ENCODE assay signal across 14 mouse cellular contexts in genomic region chr13:120231798-120232197, GRCm38 (mm10). TPM values are rescaled to one million over a fixed set of nuclear protein-coding genes. Genes with fewer than 3 reads are reported as not detected.
DNase-seq lines count a peak whose midpoint lies in the region; ATAC-seq and TF ChIP-seq lines count a peak whose summit lies in the region.
"Not testable (repeated sequence)": the region's sequence is repeated elsewhere in the genome, so short reads cannot be mapped to it uniquely, and the experiment has no call there.
"Had no signal": no experiment of that assay in that cellular context is flagged by ENCODE, and none has a peak within 500 bp of the region (broad histone marks: within the 10 kb centered on the region; RNA-seq: fewer than 3 reads in every experiment).

No protein-coding gene starts in this region.

- H3K9me3 ChIP-seq in forebrain, embryonic 11.5 days (ENCODE audit: control insufficient read depth, low read length); hindbrain, embryonic 12.5 days (replicated peaks); lung, embryonic 14.5 days (ENCODE audit: low read depth, low read length); midbrain, embryonic 12.5 days; neural tube, embryonic 12.5 days: not testable (repeated sequence)

- not testable (repeated sequence) for H3K9ac ChIP-seq in forebrain, embryonic 11.5 days (ENCODE audit: low read length); hindbrain, embryonic 12.5 days; lung, embryonic 14.5 days; midbrain, embryonic 12.5 days (replicated peaks); neural tube, embryonic 12.5 days

- H3K4me1 ChIP-seq in forebrain, embryonic 11.5 days (replicated peaks; ENCODE audit: control insufficient read depth, insufficient read depth, low read length); hindbrain, embryonic 12.5 days; lung, embryonic 14.5 days (ENCODE audit: insufficient read depth); midbrain, embryonic 12.5 days; neural tube, embryonic 12.5 days: not testable (repeated sequence)

- 94% methylated on average over 17 of the region's 17 CpGs for WGBS in forebrain, embryonic 11.5 days
- WGBS in hindbrain, embryonic 12.5 days = 98% methylated on average over 17 of the region's 17 CpGs
- WGBS in lung, embryonic 14.5 days = 93% methylated on average over 16 of the region's 17 CpGs
- 92% methylated on average over 17 of the region's 17 CpGs for WGBS in midbrain, embryonic 12.5 days
- 96% methylated on average over 17 of the region's 17 CpGs for WGBS in neural tube, embryonic 12.5 days

- H3K36me3 ChIP-seq in forebrain, embryonic 11.5 days (ENCODE audit: control insufficient read depth, insufficient read depth, low read length); hindbrain, embryonic 12.5 days; lung, embryonic 14.5 days (ENCODE audit: insufficient read depth); midbrain, embryonic 12.5 days; neural tube, embryonic 12.5 days: not testable (repeated sequence)

- TF ChIP-seq CTCF in lung, embryonic 14.5 days (IDR thresholded peaks at IDR 0.05; ENCODE audit: low read depth) = not testable (repeated sequence)

- not testable (repeated sequence) for H3K4me2 ChIP-seq in forebrain, embryonic 11.5 days (ENCODE audit: low read depth, low read length, severe bottlenecking); hindbrain, embryonic 12.5 days (replicated peaks); lung, embryonic 14.5 days; midbrain, embryonic 12.5 days (replicated peaks); neural tube, embryonic 12.5 days (replicated peaks)

- H3K27ac ChIP-seq in forebrain, embryonic 11.5 days (ENCODE audit: low read depth, low read length); hindbrain, embryonic 12.5 days; lung, embryonic 14.5 days (ENCODE audit: low read depth); midbrain, embryonic 12.5 days (replicated peaks); neural tube, embryonic 12.5 days: not testable (repeated sequence)

- DNase-seq in forebrain, embryonic 11.5 days (ENCODE audit: low spot score) = peak; percentile 33
- DNase-seq in lung, embryonic 14.5 days = not testable (repeated sequence)

- peak; percentile 65 for ATAC-seq in CD4-positive, CD25-positive, alpha-beta regulatory T cell, adult 4 months
- ATAC-seq in forebrain, embryonic 11.5 days (replicated peaks; ENCODE audit: low FRiP score) = 0 out of 2 replicates have a peak, but pooled peaks have one; percentile 60
- peak; percentile 27; the same call in 1 of the 2 replicates for ATAC-seq in frontal cortex, adult (ENCODE audit: low TSS enrichment)
- peak; percentile 40; the same call in 1 of the 2 replicates for ATAC-seq in hindbrain, embryonic 12.5 days (ENCODE audit: low FRiP score)
- ATAC-seq in lung, embryonic 14.5 days (ENCODE audit: insufficient read depth) = peak; percentile 62; the same call in 1 of the 2 replicates
- ATAC-seq in midbrain, embryonic 12.5 days (ENCODE audit: low FRiP score, low read depth) = peak; percentile 54; the same call in 1 of the 2 replicates
- peak; percentile 41; the same call in 1 of the 2 replicates for ATAC-seq in neural tube, embryonic 12.5 days (ENCODE audit: low FRiP score, low read depth)

- not testable (repeated sequence) for H3K27me3 ChIP-seq in forebrain, embryonic 11.5 days (ENCODE audit: control insufficient read depth, insufficient read depth, low read length); hindbrain, embryonic 12.5 days; lung, embryonic 14.5 days (ENCODE audit: insufficient read depth, low read length); midbrain, embryonic 12.5 days; neural tube, embryonic 12.5 days (replicated peaks)

- H3K4me3 ChIP-seq in forebrain, embryonic 11.5 days (ENCODE audit: low read depth, low read length); hindbrain, embryonic 12.5 days; lung, embryonic 14.5 days (ENCODE audit: low read depth, low read length); midbrain, embryonic 12.5 days; neural tube, embryonic 12.5 days: not testable (repeated sequence)

RNA-seq across cellular contexts. Expression of gene Gm21731, which starts 7.1 kb away (rescaled TPM):
- polyA plus RNA-seq in CD4-positive, CD25-positive, alpha-beta regulatory T cell, adult 4 months (2017; shearing (Covaris generic)) = not detected
- not detected in 2 replicates for polyA plus RNA-seq in forebrain, embryonic 11.5 days (2014; fragmentation: Nextera tagmentation; extraction: Ambion mirVana)
- not detected in 2 replicates for polyA plus RNA-seq in hindbrain, embryonic 12.5 days (2016; fragmentation: Nextera tagmentation; extraction: Ambion mirVana)
- not detected in 2 replicates for polyA plus RNA-seq in lung, embryonic 14.5 days (2014; fragmentation: Nextera tagmentation; extraction: Ambion mirVana)
- not detected in 2 replicates for polyA plus RNA-seq in midbrain, embryonic 12.5 days (2016; fragmentation: Nextera tagmentation; extraction: Ambion mirVana)
- polyA plus RNA-seq in neural tube, embryonic 12.5 days (2016; fragmentation: Nextera tagmentation; extraction: Ambion mirVana) = not detected in 2 replicates
- polyA plus RNA-seq: brain, embryonic 14.5 days; heart, embryonic 12.5 days; hindbrain, embryonic 14.5 days; intestine, embryonic 14.5 days; limb, embryonic 10.5 days; liver, embryonic 16.5 days; stomach, embryonic 14.5 days had no signal

RNA-seq across cellular contexts. Expression of gene Gm21762, which starts 16.1 kb away (rescaled TPM):
- not detected for polyA plus RNA-seq in CD4-positive, CD25-positive, alpha-beta regulatory T cell, adult 4 months (2017; shearing (Covaris generic))
- not detected in 2 replicates for polyA plus RNA-seq in forebrain, embryonic 11.5 days (2014; fragmentation: Nextera tagmentation; extraction: Ambion mirVana)
- not detected in 2 replicates for polyA plus RNA-seq in hindbrain, embryonic 12.5 days (2016; fragmentation: Nextera tagmentation; extraction: Ambion mirVana)
- polyA plus RNA-seq in lung, embryonic 14.5 days (2014; fragmentation: Nextera tagmentation; extraction: Ambion mirVana) = not detected in 2 replicates
- polyA plus RNA-seq in midbrain, embryonic 12.5 days (2016; fragmentation: Nextera tagmentation; extraction: Ambion mirVana) = not detected in 2 replicates
- polyA plus RNA-seq in neural tube, embryonic 12.5 days (2016; fragmentation: Nextera tagmentation; extraction: Ambion mirVana) = not detected in 2 replicates
- polyA plus RNA-seq: brain, embryonic 14.5 days; heart, embryonic 12.5 days; hindbrain, embryonic 14.5 days; intestine, embryonic 14.5 days; limb, embryonic 10.5 days; liver, embryonic 16.5 days; stomach, embryonic 14.5 days had no signal

RNA-seq across cellular contexts. Expression of gene AF067061, which starts 31.1 kb away (rescaled TPM):
- not detected for polyA plus RNA-seq in CD4-positive, CD25-positive, alpha-beta regulatory T cell, adult 4 months (2017; shearing (Covaris generic))
- polyA plus RNA-seq in forebrain, embryonic 11.5 days (2014; fragmentation: Nextera tagmentation; extraction: Ambion mirVana) = not detected in 2 replicates
- polyA plus RNA-seq in hindbrain, embryonic 12.5 days (2016; fragmentation: Nextera tagmentation; extraction: Ambion mirVana) = not detected in 2 replicates
- not detected in 2 replicates for polyA plus RNA-seq in lung, embryonic 14.5 days (2014; fragmentation: Nextera tagmentation; extraction: Ambion mirVana)
- polyA plus RNA-seq in midbrain, embryonic 12.5 days (2016; fragmentation: Nextera tagmentation; extraction: Ambion mirVana) = not detected in 2 replicates
- not detected in 2 replicates for polyA plus RNA-seq in neural tube, embryonic 12.5 days (2016; fragmentation: Nextera tagmentation; extraction: Ambion mirVana)
- polyA plus RNA-seq: brain, embryonic 14.5 days; heart, embryonic 12.5 days; hindbrain, embryonic 14.5 days; intestine, embryonic 14.5 days; limb, embryonic 10.5 days; liver, embryonic 16.5 days; stomach, embryonic 14.5 days had no signal

RNA-seq across cellular contexts. Expression of gene Gm21818, which starts 59.6 kb away (rescaled TPM):
- polyA plus RNA-seq in CD4-positive, CD25-positive, alpha-beta regulatory T cell, adult 4 months (2017; shearing (Covaris generic)) = not detected
- not detected in 2 replicates for polyA plus RNA-seq in forebrain, embryonic 11.5 days (2014; fragmentation: Nextera tagmentation; extraction: Ambion mirVana)
- not detected in 2 replicates for polyA plus RNA-seq in hindbrain, embryonic 12.5 days (2016; fragmentation: Nextera tagmentation; extraction: Ambion mirVana)
- not detected in 2 replicates for polyA plus RNA-seq in lung, embryonic 14.5 days (2014; fragmentation: Nextera tagmentation; extraction: Ambion mirVana)
- not detected in 2 replicates for polyA plus RNA-seq in midbrain, embryonic 12.5 days (2016; fragmentation: Nextera tagmentation; extraction: Ambion mirVana)
- polyA plus RNA-seq in neural tube, embryonic 12.5 days (2016; fragmentation: Nextera tagmentation; extraction: Ambion mirVana) = not detected in 2 replicates
- polyA plus RNA-seq: brain, embryonic 14.5 days; heart, embryonic 12.5 days; hindbrain, embryonic 14.5 days; intestine, embryonic 14.5 days; limb, embryonic 10.5 days; liver, embryonic 16.5 days; stomach, embryonic 14.5 days had no signal
